Mouse (Mus musculus): ENCODE data around the gene Cadps.

- no peak for TF ChIP-seq CTCF (IDR thresholded peaks at IDR 0.05; ENCODE audit: extremely low read depth, insufficient read depth, low read length)
- TF ChIP-seq POLR2A (IDR thresholded peaks at IDR 0.05; ENCODE audit: extremely low read depth, insufficient read depth, low read length) = no peak
Measured at GRCm38 (mm10) chr14:12348089-12348488, 474.8 kb downstream of the Cadps start, which contains the start of gene Fezf2.
